Mouse (Mus musculus) stomach, embryonic 14.5 days (tissue): ENCODE results near the gene Prkd2. TPM values are rescaled to one million over a fixed set of nuclear protein-coding genes. Genes with fewer than 3 reads are reported as not detected.

Experiments used
- ATAC-seq: fragments of 200-750 bp; cut with Nextera tagmentation; 2 replicates; pipeline ENCODE4 v1.8.0; 2017; ENCODE audit warnings: low read depth, moderate TSS enrichment; ENCODE audit not compliant: insufficient number of reproducible peaks, insufficient read depth, low FRiP score
- H3K27ac ChIP-seq: fragments of 300-500 bp; sonication (generic); 2 replicates; pipeline ENCODE4 v1.5.1; 2014; ENCODE audit warnings: mild to moderate bottlenecking, low read length, moderate library complexity, mixed read lengths
- H3K27me3 ChIP-seq: fragments of 300-500 bp; sonication (generic); 2 replicates; pipeline ENCODE4 v1.6.1; 2014; ENCODE audit warnings: low read length, control low read depth, mixed read lengths; ENCODE audit not compliant: control insufficient read depth, insufficient read depth
- H3K36me3 ChIP-seq: fragments of 300-500 bp; sonication (generic); 2 replicates; pipeline ENCODE4 v1.6.1; 2014; ENCODE audit warnings: mild to moderate bottlenecking, control low read depth, low read length, moderate library complexity, mixed read lengths; ENCODE audit not compliant: control insufficient read depth, insufficient read depth
- H3K4me1 ChIP-seq: fragments of 300-500 bp; sonication (generic); 2 replicates; pipeline ENCODE4 v1.6.1; 2014; ENCODE audit warnings: low read length, control low read depth, mixed read lengths; ENCODE audit not compliant: control insufficient read depth, insufficient read depth
- H3K4me2 ChIP-seq: fragments of 300-500 bp; sonication (generic); replicated peaks from 2 replicates; pipeline ENCODE4 v1.6.1; 2014; ENCODE audit warnings: low read depth, low read length, control low read depth
- H3K4me3 ChIP-seq: fragments of 300-500 bp; sonication (generic); 2 replicates; pipeline ENCODE4 v1.5.1; 2014; ENCODE audit warnings: low read depth, low read length, control low read depth
- H3K9ac ChIP-seq: fragments of 300-500 bp; sonication (generic); replicated peaks from 2 replicates; pipeline ENCODE4 v1.6.1; 2014; ENCODE audit warnings: low read depth, mild to moderate bottlenecking, control low read depth, low read length, moderate library complexity, mixed read lengths
- H3K9me3 ChIP-seq: fragments of 300-500 bp; sonication (generic); 2 replicates; pipeline ENCODE4 v1.6.1; 2016; ENCODE audit warnings: low read depth, low read length, control low read depth; ENCODE audit not compliant: control insufficient read depth
- WGBS: fragments of 180-500 bp; shearing (Covaris S2); extraction: QIAGEN DNeasy Blood & Tissue Kit; methylation state at CpG from one replicate; pipeline ENCODE4 v1.1.7; 2014; 5-methylcytosine and 5-hydroxymethylcytosine counted together
- polyA plus RNA-seq: library from polyadenylated mRNA; unstranded; fragments of >200 nt; fragmentation: Nextera tagmentation; extraction: Ambion mirVana; gene quantifications from 2 replicates; pipeline ENCODE4 v1.2.1, GENCODE M21; 2014

Prkd2 gene
- polyA plus RNA-seq, 1 experiment from 2014 or later, result 14.6 TPM

DNA sequence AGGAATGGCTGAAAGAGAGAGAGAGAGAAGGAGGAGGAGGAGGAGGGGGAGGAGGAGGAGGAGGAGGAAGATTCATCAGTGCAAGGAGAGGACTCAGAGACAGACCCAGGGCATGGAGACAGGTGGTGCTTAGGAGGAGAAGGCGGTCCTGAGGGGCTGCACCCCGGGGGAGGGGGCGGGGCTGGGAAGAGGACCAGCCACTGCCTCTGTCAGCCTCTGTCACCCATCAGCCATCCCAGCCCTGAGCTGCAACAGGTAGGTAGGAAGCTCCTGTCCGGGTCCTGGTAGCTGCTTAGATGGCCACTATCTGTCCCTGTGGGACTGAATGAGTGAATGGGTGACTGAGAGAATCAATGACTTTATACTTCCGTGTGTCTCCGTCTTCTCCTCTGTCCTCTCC is 50.9 kb downstream of the Prkd2 start:
- Histone ChIP-seq H3K4me1 (peaks cover 20% of the 10 kb centered on the region; the same call in 1 of the 2 replicates), H3K36me3 (no peaks in the 10 kb centered on the region; the same call in 1 of the 2 replicates), H3K27ac (no peak overlapping the region), H3K27me3 (no peaks in the 10 kb centered on the region), H3K9me3 (no peaks in the 10 kb centered on the region), H3K9ac (no peak overlapping the region), H3K4me2 (no peak overlapping the region; the same call in 1 of the 2 replicates), H3K4me3 (no peak overlapping the region)
- WGBS, result 12% methylated on average over 6 of the region's 6 CpGs
- no peak for ATAC-seq

- no peak overlapping the region for H3K27ac ChIP-seq
- no peaks in the 10 kb centered on the region for H3K9me3 ChIP-seq
- no peaks in the 10 kb centered on the region for H3K27me3 ChIP-seq
- no peak for ATAC-seq
- peaks cover 20% of the 10 kb centered on the region; the same call in 1 of the 2 replicates for H3K4me1 ChIP-seq
- WGBS, result 16% methylated on average over 4 of the region's 4 CpGs
- H3K4me2 ChIP-seq, result 0 out of 2 replicates have a peak overlapping the region, but pooled peaks have one; percentile 5
- H3K36me3 ChIP-seq, result no peaks in the 10 kb centered on the region
- H3K4me3 ChIP-seq, result no peak overlapping the region
- H3K9ac ChIP-seq, result no peak overlapping the region
Observed at GRCm38 (mm10) chr7:16894279-16894678, 51.6 kb downstream of the Prkd2 start.

DNA sequence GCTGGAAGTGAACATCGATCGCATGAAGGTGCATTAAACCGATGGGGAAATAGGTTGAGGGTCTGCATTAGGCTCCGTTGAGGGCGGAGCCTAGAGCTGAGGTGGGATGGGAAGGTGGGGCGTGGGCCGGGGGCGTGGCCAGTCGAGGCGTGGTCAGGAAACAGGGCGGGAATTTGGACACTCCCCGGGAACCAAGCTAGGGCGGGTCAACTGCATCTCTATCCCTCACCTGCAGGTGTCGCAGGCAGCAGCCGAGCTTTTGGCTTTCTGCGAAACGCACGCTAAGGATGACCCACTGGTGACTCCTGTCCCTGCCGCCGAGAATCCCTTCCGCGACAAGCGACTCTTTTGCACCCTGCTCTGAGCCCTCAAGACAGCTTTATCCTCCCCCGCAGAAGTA is 52.3 kb downstream of the Prkd2 start:
- no peaks in the 10 kb centered on the region for H3K9me3 ChIP-seq
- under 1% methylated on average over 24 of the region's 24 CpGs for WGBS
- peak overlapping the region; percentile 9; the same call in 1 of the 2 replicates for H3K4me3 ChIP-seq
- H3K36me3 ChIP-seq, result no peaks in the 10 kb centered on the region
- no peak for ATAC-seq
- H3K27me3 ChIP-seq, result no peaks in the 10 kb centered on the region
- H3K4me1 ChIP-seq, result peaks cover 20% of the 10 kb centered on the region; the same call in 1 of the 2 replicates
- H3K27ac ChIP-seq, result no peak overlapping the region
- H3K4me2 ChIP-seq, result peak overlapping the region; percentile 40
- no peak overlapping the region for H3K9ac ChIP-seq

DNA sequence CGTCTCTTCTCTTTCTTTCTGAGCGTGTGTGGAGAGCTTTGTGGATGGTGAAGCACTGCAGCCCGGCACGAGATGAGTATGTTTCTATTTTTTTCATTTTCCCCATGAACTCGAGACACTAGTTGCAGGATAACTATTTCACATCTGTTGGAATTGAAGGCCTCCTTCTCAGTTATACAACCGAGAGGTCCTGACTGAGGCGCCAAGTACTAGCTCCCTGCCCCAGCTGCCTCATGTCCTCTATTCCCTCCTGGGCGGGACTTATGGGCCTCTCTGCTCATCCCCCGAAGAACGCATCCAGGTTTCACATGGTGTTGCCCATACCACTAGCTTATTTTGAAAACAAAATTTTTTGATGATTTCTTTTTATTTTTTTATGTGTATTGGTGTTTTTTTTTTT is 52.8 kb downstream of the Prkd2 start:
- no peaks in the 10 kb centered on the region for H3K36me3 ChIP-seq
- no peak for ATAC-seq
- WGBS, result 25% methylated on average over 10 of the region's 10 CpGs
- no peak overlapping the region for H3K9ac ChIP-seq
- peak overlapping the region; percentile 9; the same call in 1 of the 2 replicates for H3K4me3 ChIP-seq
- H3K4me2 ChIP-seq, result peak overlapping the region; percentile 40
- H3K27ac ChIP-seq, result no peak overlapping the region
- H3K9me3 ChIP-seq, result no peaks in the 10 kb centered on the region
- no peaks in the 10 kb centered on the region for H3K27me3 ChIP-seq
- peaks cover 18% of the 10 kb centered on the region; the same call in 1 of the 2 replicates for H3K4me1 ChIP-seq

DNA sequence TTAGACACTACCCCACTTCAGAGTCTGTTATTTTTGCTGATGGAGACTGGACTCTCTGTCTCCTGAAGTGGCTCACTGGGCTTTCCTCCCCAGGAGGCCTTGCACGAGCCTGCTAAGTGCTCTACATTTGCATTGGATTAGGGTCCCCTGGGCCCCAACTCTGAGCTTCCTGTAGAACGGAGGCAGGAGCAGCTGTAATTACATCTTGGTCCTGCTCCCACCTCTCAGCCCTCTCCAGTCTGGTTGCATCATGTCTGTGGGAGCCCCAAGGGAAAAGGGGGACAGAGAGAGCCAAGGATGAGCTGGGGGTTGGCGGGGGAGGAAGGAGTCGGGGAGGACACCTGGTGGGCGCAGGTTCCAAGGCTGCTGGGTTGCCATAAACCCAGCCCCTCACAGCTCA is 57.8 kb downstream of the Prkd2 start:
- Histone ChIP-seq H3K4me1 (peaks cover 7% of the 10 kb centered on the region), H3K4me2 (no peak overlapping the region), H3K27me3 (no peaks in the 10 kb centered on the region), H3K9ac (no peak overlapping the region), H3K9me3 (no peaks in the 10 kb centered on the region), H3K27ac (no peak overlapping the region), H3K4me3 (no peak overlapping the region), H3K36me3 (no peaks in the 10 kb centered on the region)
- 42% methylated on average over 5 of the region's 5 CpGs for WGBS
- no peak for ATAC-seq

GRCm38 (mm10) chr7:16903439-16903955 is 60.8 kb downstream of the Prkd2 start:
- 85% methylated on average over 2 of the region's 2 CpGs for WGBS
- H3K27ac ChIP-seq, result no peak overlapping the region
- peaks cover 29% of the 10 kb centered on the region for H3K4me1 ChIP-seq
- H3K9ac ChIP-seq, result no peak overlapping the region
- H3K27me3 ChIP-seq, result no peaks in the 10 kb centered on the region
- H3K9me3 ChIP-seq, result no peaks in the 10 kb centered on the region
- no peak overlapping the region for H3K4me2 ChIP-seq
- no peak overlapping the region for H3K4me3 ChIP-seq
- ATAC-seq, result no peak
- no peaks in the 10 kb centered on the region for H3K36me3 ChIP-seq

- H3K4me2 ChIP-seq, result no peak overlapping the region
- no peaks in the 10 kb centered on the region for H3K27me3 ChIP-seq
- no peak overlapping the region for H3K4me3 ChIP-seq
- H3K9me3 ChIP-seq, result no peaks in the 10 kb centered on the region
- no peak overlapping the region for H3K9ac ChIP-seq
- H3K36me3 ChIP-seq, result no peaks in the 10 kb centered on the region
- ATAC-seq, result no peak
- 39% methylated on average over 10 of the region's 10 CpGs for WGBS
- H3K27ac ChIP-seq, result no peak overlapping the region
- peaks cover 35% of the 10 kb centered on the region for H3K4me1 ChIP-seq
Observed at GRCm38 (mm10) chr7:16904120-16904675, 61.5 kb downstream of the Prkd2 start.

DNA sequence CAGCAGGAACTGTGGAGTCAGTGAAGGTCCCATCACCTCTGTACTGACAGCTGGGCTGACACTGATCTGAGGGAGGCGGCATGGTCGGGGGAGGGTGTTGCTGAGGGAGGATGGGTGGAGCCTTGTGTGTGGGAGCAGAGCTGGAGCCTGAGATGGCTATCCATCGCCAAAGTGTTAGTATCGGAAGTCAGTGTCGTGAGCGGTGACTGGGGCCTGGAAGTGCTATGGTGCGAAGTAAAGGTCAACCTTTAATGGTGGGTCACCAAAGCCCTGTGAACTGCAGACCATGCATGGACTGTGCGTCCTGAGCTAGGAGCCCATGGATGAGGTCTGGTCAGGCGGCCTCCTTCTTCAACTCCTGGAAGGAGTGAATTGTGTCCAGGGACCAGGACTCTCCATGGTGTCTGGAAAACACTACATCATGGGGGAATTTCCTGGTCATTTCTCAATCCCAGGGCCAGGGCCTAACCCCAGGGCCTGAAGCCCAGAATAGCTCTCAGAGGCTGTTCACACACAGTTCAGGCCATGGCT is 62.9 kb downstream of the Prkd2 start:
- WGBS, result 45% methylated on average over 9 of the region's 9 CpGs
- Histone ChIP-seq H3K4me1 (peaks cover 38% of the 10 kb centered on the region), H3K27me3 (no peaks in the 10 kb centered on the region)

More for the DNA sequence above, 62.9 kb downstream of the Prkd2 start:
- Histone ChIP-seq H3K27ac (peak overlapping the region; percentile 48; the same call in 1 of the 2 replicates), H3K4me3 (no peak overlapping the region), H3K36me3 (no peaks in the 10 kb centered on the region), H3K9ac (no peak overlapping the region), H3K9me3 (no peaks in the 10 kb centered on the region), H3K4me2 (no peak overlapping the region)
- no peak for ATAC-seq
